Mouse (Mus musculus) spleen, postnatal 14 days (tissue): ENCODE results near the gene Mef2c.
A peak's percentile ranks its signal among the peaks of the same experiment; 100 is the strongest.

ENCODE experiments used
- DNase-seq, 2 experiments: peaks; one replicate each; pipeline ENCODE4 v3.0.0; 2021 to 2022; ENCODE audit warnings: low spot score in 2 of 2

The Mef2c gene

GRCm38 (mm10) chr13:83608851-83609516, 105.2 kb downstream of the Mef2c start:
- no peak for DNase-seq

GRCm38 (mm10) chr13:83609517-83609878, 105.7 kb downstream of the Mef2c start:
- no peak for DNase-seq

GRCm38 (mm10) chr13:83610124-83610523, 106.3 kb downstream of the Mef2c start:
- DNase-seq, result no peak

GRCm38 (mm10) chr13:83612195-83612594, 108.4 kb downstream of the Mef2c start:
- no peak for DNase-seq

- no peak for DNase-seq
Measured at GRCm38 (mm10) chr13:83615875-83616274, 112.0 kb downstream of the Mef2c start.

- DNase-seq, result no peak
Measured at GRCm38 (mm10) chr13:83624651-83625050, 120.8 kb downstream of the Mef2c start.

GRCm38 (mm10) chr13:83627429-83627828, 123.6 kb downstream of the Mef2c start:
- DNase-seq, result no peak

- no peak for DNase-seq
Measured at GRCm38 (mm10) chr13:83628139-83628538, 124.3 kb downstream of the Mef2c start.

- DNase-seq, result no peak
Measured at GRCm38 (mm10) chr13:83633155-83633554, 129.3 kb downstream of the Mef2c start.

GRCm38 (mm10) chr13:83635218-83635617, 131.4 kb downstream of the Mef2c start:
- no peak for DNase-seq

- DNase-seq, result no peak
Measured at GRCm38 (mm10) chr13:83637666-83638065, 133.8 kb downstream of the Mef2c start.

- no peak for DNase-seq
Measured at GRCm38 (mm10) chr13:83638735-83639134, 134.9 kb downstream of the Mef2c start.

GRCm38 (mm10) chr13:83649051-83649450, 145.2 kb downstream of the Mef2c start:
- DNase-seq, result no peak

GRCm38 (mm10) chr13:83649795-83650476, 146.1 kb downstream of the Mef2c start:
- DNase-seq, result no peak

GRCm38 (mm10) chr13:83650807-83651206, 147.0 kb downstream of the Mef2c start:
- DNase-seq, result no peak

- DNase-seq, result no peak
Measured at GRCm38 (mm10) chr13:83651941-83652548, 148.2 kb downstream of the Mef2c start.

- no peak for DNase-seq
Measured at GRCm38 (mm10) chr13:83652560-83652959, 148.7 kb downstream of the Mef2c start.

GRCm38 (mm10) chr13:83654889-83655769, 151.3 kb downstream of the Mef2c start:
- peak; percentile 58 to 71 for DNase-seq

GRCm38 (mm10) chr13:83656094-83656493, 152.3 kb downstream of the Mef2c start:
- DNase-seq, result no peak

GRCm38 (mm10) chr13:83656773-83657172, 152.9 kb downstream of the Mef2c start:
- no peak for DNase-seq

GRCm38 (mm10) chr13:83660722-83661121, 156.9 kb downstream of the Mef2c start:
- no peak for DNase-seq

- no peak for DNase-seq
Measured at GRCm38 (mm10) chr13:83661166-83661565, 157.3 kb downstream of the Mef2c start.
